Mouse (Mus musculus): ENCODE results near the gene Tmem29. TPM values are rescaled to one million over a fixed set of nuclear protein-coding genes. Genes with fewer than 3 reads are reported as not detected.

Tmem29 gene
- polyA plus RNA-seq, 1 experiment from 2014 or later, result 48.0 TPM

DNA sequence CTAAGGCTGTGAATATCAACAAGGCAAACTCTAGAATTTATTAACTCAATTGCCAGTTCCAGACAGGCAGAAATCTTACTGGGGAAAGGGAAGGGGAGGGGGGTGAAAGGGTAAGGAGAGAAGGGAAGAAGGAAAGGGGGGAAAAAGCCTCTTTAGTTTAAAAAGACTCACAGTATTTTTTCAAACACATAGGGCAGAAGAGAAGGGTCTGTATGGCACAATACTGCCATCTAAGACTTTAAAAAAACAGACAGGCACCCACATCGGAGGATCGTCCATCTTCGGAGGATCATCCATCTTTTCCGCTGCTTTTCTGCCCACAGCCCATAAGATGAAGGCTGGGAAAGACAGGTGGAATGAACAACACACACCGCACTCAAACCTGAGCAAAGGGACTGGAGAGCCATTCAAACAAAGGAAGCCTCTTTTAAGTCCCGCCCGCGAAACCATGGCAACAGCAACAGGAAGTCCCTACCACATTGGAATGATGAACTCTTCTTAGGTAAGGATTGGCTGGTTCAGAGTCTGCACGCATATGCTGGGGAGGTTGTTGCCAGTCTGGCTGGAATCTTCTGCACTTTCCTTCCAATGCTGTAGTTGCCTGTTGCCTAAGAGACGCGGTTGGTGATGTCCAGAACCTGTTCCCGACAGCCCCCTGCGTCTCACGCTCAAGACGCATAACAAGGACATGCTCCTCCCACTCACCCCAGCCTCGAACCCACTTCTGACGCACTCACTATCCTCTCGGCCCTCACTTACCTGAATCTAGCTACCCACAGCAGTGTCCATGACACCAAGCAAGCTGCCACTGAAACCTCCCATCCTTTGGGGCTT lies 18.2 kb downstream of the Tmem29 start:
- peak; percentile 91 for ATAC-seq (ENCODE audit: low FRiP score, low read depth)
- peak overlapping the region; percentile 49 for H3K9ac ChIP-seq (replicated peaks)
- peak overlapping the region; percentile 69 for H3K27ac ChIP-seq (replicated peaks)

DNA sequence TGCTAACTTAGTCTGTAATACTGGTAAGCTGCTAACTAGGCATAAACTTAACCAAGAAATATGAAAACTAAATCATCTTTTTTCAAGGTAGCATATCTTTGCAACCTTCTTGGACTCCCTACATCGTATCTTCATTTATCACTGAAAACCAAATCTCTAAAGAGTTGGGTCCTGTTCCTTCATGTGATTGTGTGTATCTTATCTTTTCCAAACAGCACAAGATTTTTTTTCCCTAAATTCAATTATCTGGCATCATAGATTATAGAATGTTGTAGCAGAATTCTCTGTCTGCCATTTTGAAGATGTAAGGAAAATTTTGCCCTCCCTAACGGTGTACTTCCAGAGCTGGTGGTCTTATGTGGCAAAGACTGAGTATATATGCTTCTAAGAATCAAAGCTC lies 22.6 kb downstream of the Tmem29 start:
- H3K4me2 ChIP-seq (replicated peaks), result no peak overlapping the region
- no peaks in the 10 kb centered on the region for H3K9me3 ChIP-seq
- H3K4me3 ChIP-seq, result no peak overlapping the region
- ATAC-seq (ENCODE audit: low FRiP score, low read depth), result no peak
- no peaks in the 10 kb centered on the region for H3K4me1 ChIP-seq
- no peak overlapping the region for H3K27ac ChIP-seq (replicated peaks)
- no peak overlapping the region for H3K9ac ChIP-seq (replicated peaks)
- 86% methylated on average over 2 of the region's 2 CpGs for WGBS
- no peaks in the 10 kb centered on the region for H3K36me3 ChIP-seq
- H3K27me3 ChIP-seq, result no peaks in the 10 kb centered on the region

More for the DNA sequence above, 18.2 kb downstream of the Tmem29 start:
- peak overlapping the region; percentile 48 for H3K4me2 ChIP-seq (replicated peaks)
- no peaks in the 10 kb centered on the region for H3K27me3 ChIP-seq
- 24% methylated on average over 18 of the region's 18 CpGs for WGBS
- no peaks in the 10 kb centered on the region for H3K36me3 ChIP-seq
- H3K9me3 ChIP-seq, result no peaks in the 10 kb centered on the region
- H3K4me1 ChIP-seq, result no peaks in the 10 kb centered on the region
- H3K4me3 ChIP-seq, result peak overlapping the region; percentile 41

DNA sequence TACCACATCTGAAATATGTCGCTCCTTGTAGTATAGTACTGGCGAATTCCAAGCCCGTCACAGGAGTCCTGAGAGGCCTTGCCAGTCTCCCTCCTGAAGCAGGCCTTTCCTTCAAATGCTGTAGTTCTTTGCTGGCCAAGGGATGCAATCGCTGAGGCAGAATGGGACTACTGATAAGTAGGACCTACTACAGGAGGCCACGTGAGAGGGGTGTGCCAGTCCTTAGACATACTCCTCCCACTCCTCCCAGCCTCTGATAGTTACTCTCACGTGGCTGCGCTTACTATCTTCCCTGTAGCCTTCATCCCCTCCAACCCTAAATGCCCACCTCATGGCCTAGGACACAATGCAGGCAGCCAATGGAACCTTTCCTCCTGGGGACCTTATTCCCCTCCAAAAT lies 23.6 kb downstream of the Tmem29 start:
- H3K4me1 ChIP-seq, result no peaks in the 10 kb centered on the region
- H3K9me3 ChIP-seq, result no peaks in the 10 kb centered on the region
- H3K9ac ChIP-seq (replicated peaks), result no peak overlapping the region
- H3K4me3 ChIP-seq, result no peak overlapping the region
- no peak for ATAC-seq (ENCODE audit: low FRiP score, low read depth)
- H3K36me3 ChIP-seq, result no peaks in the 10 kb centered on the region
- H3K27ac ChIP-seq (replicated peaks), result no peak overlapping the region
- no peak overlapping the region for H3K4me2 ChIP-seq (replicated peaks)
- WGBS, result 82% methylated on average over 7 of the region's 7 CpGs
- H3K27me3 ChIP-seq, result no peaks in the 10 kb centered on the region

DNA sequence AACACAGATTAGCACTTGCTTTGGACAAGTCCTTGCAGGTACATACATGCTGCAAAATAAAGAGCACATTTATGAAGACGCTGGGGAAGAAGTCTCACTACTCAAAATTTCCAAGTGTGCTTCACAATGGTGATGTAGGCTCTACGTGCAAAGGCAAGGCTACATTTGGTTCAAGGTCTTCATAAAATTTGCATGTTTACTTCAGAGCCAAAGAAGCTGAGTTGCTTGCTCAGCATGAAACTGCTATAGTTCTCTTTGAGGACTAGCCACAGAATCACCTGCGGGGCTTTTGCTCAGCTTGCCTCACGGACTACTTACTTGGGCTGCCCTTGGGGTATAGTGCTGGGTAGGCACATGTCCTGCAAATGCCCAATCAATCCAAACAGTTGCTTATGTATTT lies 45.4 kb downstream of the Tmem29 start:
- H3K9ac ChIP-seq (replicated peaks), result no peak overlapping the region
- H3K4me3 ChIP-seq, result no peak overlapping the region
- WGBS, result 94% methylated on average over 4 of the region's 4 CpGs
- H3K9me3 ChIP-seq, result no peaks in the 10 kb centered on the region
- H3K4me2 ChIP-seq (replicated peaks), result no peak overlapping the region
- no peaks in the 10 kb centered on the region for H3K27me3 ChIP-seq
- H3K4me1 ChIP-seq, result no peaks in the 10 kb centered on the region
- H3K27ac ChIP-seq (replicated peaks), result no peak overlapping the region
- H3K36me3 ChIP-seq, result no peaks in the 10 kb centered on the region
- no peak for ATAC-seq (ENCODE audit: low FRiP score, low read depth)

Other genes with a start within 250 kb of the Tmem29 start
- 34.2 and 44.3 TPM in 2 replicates for gene Alas2, start 88.2 kb upstream of the Tmem29 start, polyA plus RNA-seq (2016; fragmentation: Nextera tagmentation; extraction: Ambion mirVana)
- 4.2 and 4.4 TPM in 2 replicates for gene Pfkfb1, start 129.1 kb upstream of the Tmem29 start, polyA plus RNA-seq (2016; fragmentation: Nextera tagmentation; extraction: Ambion mirVana)
- gene Apex2, start 130.7 kb upstream of the Tmem29 start, polyA plus RNA-seq (2016; fragmentation: Nextera tagmentation; extraction: Ambion mirVana), result 22.0 and 24.2 TPM in 2 replicates
- gene Tro, start 198.4 kb upstream of the Tmem29 start, polyA plus RNA-seq (2016; fragmentation: Nextera tagmentation; extraction: Ambion mirVana), result 54.3 and 66.7 TPM in 2 replicates

Data from midbrain, embryonic 12.5 days (tissue).